Mouse (Mus musculus): ENCODE measurements at regions not wholly inside any gene's neighbourhood (a gene's known extent, or its start where the extent isn't known, plus 50 kb on each side); places are given as distances from the start of the nearest gene placed in this dataset.

DNA sequence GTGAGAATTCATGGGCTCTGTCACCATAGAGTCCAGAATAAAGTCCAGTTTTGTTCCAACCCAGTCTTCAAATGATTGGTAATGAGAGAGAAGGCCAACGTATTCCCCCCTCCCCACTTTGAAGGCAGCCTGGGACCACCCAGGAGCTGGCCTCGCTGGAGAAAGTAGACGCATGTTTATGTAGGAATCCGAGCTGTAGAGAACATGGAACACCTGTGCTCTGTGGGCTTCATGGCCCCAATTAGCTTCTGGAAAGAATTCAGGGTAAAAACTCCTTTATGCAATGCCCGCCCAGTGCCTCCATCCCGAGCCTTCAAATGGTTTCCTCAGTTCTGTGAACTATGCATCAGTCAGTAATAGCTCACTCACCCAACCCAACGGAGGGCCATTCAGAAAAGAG lies 62.3 kb upstream of the Hmga2 start:
- TF ChIP-seq CTCF (IDR thresholded peaks at IDR 0.05; ENCODE audit: extremely low read depth, insufficient read length, insufficient replicate concordance, low read depth, low read length): no peak
- TF ChIP-seq POLR2A (IDR thresholded peaks at IDR 0.05; ENCODE audit: low read depth, low read length): no peak
- Histone ChIP-seq H3K36me3 (ENCODE audit: control insufficient read depth, insufficient read depth, low read length) (no peaks in the 10 kb centered on the region), H3K27me3 (ENCODE audit: control insufficient read depth, insufficient read depth, low read length) (no peaks in the 10 kb centered on the region), H3K27ac (ENCODE audit: insufficient read depth, low read depth, low read length) (no peak overlapping the region), H3K4me3 (ENCODE audit: low read depth, low read length) (no peak overlapping the region), H3K4me1 (ENCODE audit: control insufficient read depth, insufficient read depth, insufficient read length, low read length) (no peaks in the 10 kb centered on the region)
- WGBS: 80% methylated on average over 7 of the region's 7 CpGs

GRCm38 (mm10) chr10:120528406-120528805 lies 52.1 kb upstream of the Hmga2 start:
- TF ChIP-seq CTCF (IDR thresholded peaks at IDR 0.05; ENCODE audit: extremely low read depth, insufficient read length, insufficient replicate concordance, low read depth, low read length): no peak
- no peak for TF ChIP-seq POLR2A (IDR thresholded peaks at IDR 0.05; ENCODE audit: low read depth, low read length)
- Histone ChIP-seq H3K27ac (ENCODE audit: insufficient read depth, low read depth, low read length) (no peak overlapping the region), H3K27me3 (ENCODE audit: control insufficient read depth, insufficient read depth, low read length) (no peaks in the 10 kb centered on the region; the same call in 1 of the 2 replicates), H3K36me3 (ENCODE audit: control insufficient read depth, insufficient read depth, low read length) (no peaks in the 10 kb centered on the region), H3K4me3 (ENCODE audit: low read depth, low read length) (no peak overlapping the region), H3K4me1 (ENCODE audit: control insufficient read depth, insufficient read depth, insufficient read length, low read length) (no peaks in the 10 kb centered on the region)
- WGBS: 96% methylated on average over 5 of the region's 5 CpGs

DNA sequence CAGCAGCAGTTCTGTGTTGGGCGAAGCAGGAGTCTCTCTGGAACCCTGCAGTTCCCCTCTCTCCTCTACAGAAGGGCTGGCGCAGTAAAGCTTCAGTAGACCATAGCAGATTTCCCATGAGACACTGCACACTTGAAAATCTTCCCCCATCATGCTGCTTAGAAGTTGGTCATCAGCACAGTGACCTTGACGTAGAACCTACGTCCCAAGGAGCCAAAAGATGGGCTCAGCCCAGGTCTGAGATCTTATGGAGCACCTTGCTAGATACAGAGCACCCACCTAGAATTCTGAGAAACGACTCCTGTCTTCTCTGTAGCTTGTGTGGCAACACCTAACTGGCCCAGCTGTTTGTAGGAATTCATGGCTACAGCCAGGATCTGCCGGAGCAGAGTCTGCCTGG lies 51.7 kb upstream of the Hmga2 start:
- Histone ChIP-seq H3K36me3 (ENCODE audit: control insufficient read depth, insufficient read depth, low read length) (no peaks in the 10 kb centered on the region), H3K27ac (ENCODE audit: insufficient read depth, low read depth, low read length) (no peak overlapping the region), H3K27me3 (ENCODE audit: control insufficient read depth, insufficient read depth, low read length) (no peaks in the 10 kb centered on the region; the same call in 1 of the 2 replicates), H3K4me1 (ENCODE audit: control insufficient read depth, insufficient read depth, insufficient read length, low read length) (no peaks in the 10 kb centered on the region), H3K4me3 (ENCODE audit: low read depth, low read length) (no peak overlapping the region)
- TF ChIP-seq POLR2A (IDR thresholded peaks at IDR 0.05; ENCODE audit: low read depth, low read length) (no peak), CTCF (IDR thresholded peaks at IDR 0.05; ENCODE audit: extremely low read depth, insufficient read length, insufficient replicate concordance, low read depth, low read length) (no peak)
- 84% methylated on average over 6 of the region's 6 CpGs for WGBS

DNA sequence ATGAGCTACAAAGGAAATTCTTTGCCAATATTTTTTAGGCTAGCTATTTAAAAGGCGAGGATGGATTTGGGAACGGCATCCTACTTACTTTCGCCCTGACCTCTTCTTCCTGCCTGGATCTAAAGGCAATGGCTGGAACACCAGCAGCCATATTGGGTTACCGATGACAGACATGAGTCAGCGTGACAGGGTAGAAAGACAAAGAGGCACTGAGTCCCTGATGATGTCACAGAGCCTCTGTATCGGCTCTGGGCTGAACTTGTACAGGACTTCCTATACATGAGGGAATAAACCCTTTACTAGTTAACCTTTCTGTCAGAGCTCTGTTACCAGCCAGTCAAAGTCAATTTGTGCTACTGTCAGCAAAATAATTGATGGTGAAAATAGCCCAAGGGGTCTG lies 50.7 kb upstream of the Hmga2 start:
- Histone ChIP-seq H3K36me3 (ENCODE audit: control insufficient read depth, insufficient read depth, low read length) (no peaks in the 10 kb centered on the region), H3K27ac (ENCODE audit: insufficient read depth, low read depth, low read length) (no peak overlapping the region), H3K27me3 (ENCODE audit: control insufficient read depth, insufficient read depth, low read length) (no peaks in the 10 kb centered on the region; the same call in 1 of the 2 replicates), H3K4me1 (ENCODE audit: control insufficient read depth, insufficient read depth, insufficient read length, low read length) (no peaks in the 10 kb centered on the region), H3K4me3 (ENCODE audit: low read depth, low read length) (no peak overlapping the region)
- TF ChIP-seq POLR2A (IDR thresholded peaks at IDR 0.05; ENCODE audit: low read depth, low read length): no peak
- no peak for TF ChIP-seq CTCF (IDR thresholded peaks at IDR 0.05; ENCODE audit: extremely low read depth, insufficient read length, insufficient replicate concordance, low read depth, low read length)
- WGBS: 85% methylated on average over 6 of the region's 6 CpGs

All from small intestine, adult 2 months (tissue).